Mouse (Mus musculus) megakaryocyte, adult 5-6 weeks (primary cell): ENCODE data around the gene Zfp239. TPM values are rescaled to one million over a fixed set of nuclear protein-coding genes. Genes with fewer than 3 reads are reported as not detected.
"Not testable (repeated sequence)": the region's sequence is repeated elsewhere in the genome, so short reads cannot be mapped to it uniquely, and the experiment has no call there.

ENCODE experiments used
- ATAC-seq: 2 replicates; pipeline ENCODE4 v1.8.0; 2016; ENCODE audit warnings: mild to moderate bottlenecking, inconsistent platforms; ENCODE audit not compliant: poor library complexity, severe bottlenecking
- total RNA-seq, 2 experiments: library from RNA; stranded (forward) in 1 of 2; stranded (reverse) in 1 of 2; fragments of 153-499, 151-499 nt in 1 of 2; fragments of 221-1000, 200-1000 nt in 1 of 2; gene quantifications; 2 replicates each; pipeline versions ENCODE4 v1.2.3 to v1.2.4; 2015 to 2017

Zfp239 gene
- total RNA-seq (2015) (0.40 and 0.43 TPM in 2 replicates), total RNA-seq (2017) (not detected in 2 replicates)

- no peak for ATAC-seq
These were observed at the start of gene Zfp239 for GRCm38 (mm10) chr6:117861848-117862247. TSS of gene Zfp239 (plus strand) at chr6:117862100.

GRCm38 (mm10) chr6:117814681-117815080, 47.2 kb upstream of the Zfp239 start:
- ATAC-seq, result no peak

- peak; percentile 52; the same call in 1 of the 2 replicates for ATAC-seq
These were observed 44.8 kb upstream of the Zfp239 start for GRCm38 (mm10) chr6:117817108-117817541.

- ATAC-seq, result no peak
These were observed 41.6 kb upstream of the Zfp239 start for GRCm38 (mm10) chr6:117820327-117820726.

GRCm38 (mm10) chr6:117825369-117825768, 36.5 kb upstream of the Zfp239 start:
- ATAC-seq, result peak; percentile 91

- ATAC-seq, result peak; percentile 75
These were observed 33.6 kb upstream of the Zfp239 start for GRCm38 (mm10) chr6:117828273-117828672.

- peak; percentile 99 for ATAC-seq
These were observed 21.0 kb upstream of the Zfp239 start, which contains the start of gene Zfp637 for GRCm38 (mm10) chr6:117840686-117841510. TSS of gene Zfp637 (plus strand) at chr6:117841180.

GRCm38 (mm10) chr6:117841511-117841955, 20.4 kb upstream of the Zfp239 start:
- no peak for ATAC-seq

- ATAC-seq, result no peak
These were observed 17.3 kb upstream of the Zfp239 start for GRCm38 (mm10) chr6:117844597-117844996.

GRCm38 (mm10) chr6:117846671-117847070, 15.2 kb upstream of the Zfp239 start:
- ATAC-seq, result not testable (repeated sequence)

- ATAC-seq, result no peak
These were observed 14.1 kb upstream of the Zfp239 start for GRCm38 (mm10) chr6:117847772-117848171.

- no peak for ATAC-seq
These were observed 13.3 kb upstream of the Zfp239 start for GRCm38 (mm10) chr6:117848577-117848976.

- ATAC-seq, result peak; percentile 63
These were observed 10.2 kb upstream of the Zfp239 start for GRCm38 (mm10) chr6:117851747-117852146.

- ATAC-seq, result no peak
These were observed 3.9 kb upstream of the Zfp239 start for GRCm38 (mm10) chr6:117857990-117858389.

GRCm38 (mm10) chr6:117862465-117862864, 565 bp downstream of the Zfp239 start:
- ATAC-seq, result no peak

GRCm38 (mm10) chr6:117862899-117863620, 1.2 kb downstream of the Zfp239 start:
- peak; percentile 91 for ATAC-seq

GRCm38 (mm10) chr6:117863751-117864150, 1.9 kb downstream of the Zfp239 start:
- no peak for ATAC-seq

- no peak for ATAC-seq
These were observed 6.3 kb downstream of the Zfp239 start for GRCm38 (mm10) chr6:117868187-117868586.

GRCm38 (mm10) chr6:117871034-117871433, 9.1 kb downstream of the Zfp239 start:
- no peak for ATAC-seq

- not testable (repeated sequence) for ATAC-seq
These were observed 11.6 kb downstream of the Zfp239 start for GRCm38 (mm10) chr6:117873450-117873849.

GRCm38 (mm10) chr6:117874621-117875281, 12.9 kb downstream of the Zfp239 start:
- ATAC-seq, result no peak
